Mouse (Mus musculus) cerebellum, adult 2 months (tissue): ENCODE results near the gene Sorcs2.

Experiments
- CTCF ChIP-seq: fragments of 200-500 bp; IDR thresholded peaks from 2 replicates; pipeline ENCODE4 v1.5.1; 2011; ENCODE audit warnings: low read depth, mild to moderate bottlenecking, control low read depth, low read length, moderate library complexity, borderline replicate concordance; ENCODE audit not compliant: insufficient read depth
- POLR2A ChIP-seq: fragments of 200-500 bp; IDR thresholded peaks from 2 replicates; pipeline ENCODE4 v1.6.1; 2011; ENCODE audit warnings: low read length, control low read depth, borderline replicate concordance; ENCODE audit not compliant: insufficient read depth

DNA sequence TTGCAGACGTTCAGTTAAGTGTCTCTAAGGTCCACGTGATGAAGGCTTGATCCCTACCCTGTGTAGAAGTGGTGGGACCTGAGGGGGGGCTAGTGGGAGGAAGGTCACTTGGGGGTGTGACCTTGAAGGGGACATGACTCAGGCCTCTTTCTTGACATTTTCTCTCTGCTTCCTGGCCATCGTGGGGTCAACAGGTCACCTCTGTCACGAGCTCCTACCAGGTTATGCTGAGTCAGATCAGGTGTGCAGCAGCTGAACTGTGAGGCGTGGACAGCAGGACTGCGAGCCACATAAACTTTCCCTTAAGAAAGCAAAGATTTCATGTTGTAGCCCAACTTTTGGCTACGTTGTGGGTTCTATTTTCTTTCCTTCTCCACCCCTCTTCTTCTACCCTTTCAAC lies 307.9 kb downstream of the Sorcs2 start:
- TF ChIP-seq CTCF (no peak), POLR2A (no peak)
